Mouse (Mus musculus) bone marrow macrophage, adult 2 months (primary cell): ENCODE data around the gene Nubp1.

Source experiments
- CTCF ChIP-seq: IDR thresholded peaks from 2 replicates; pipeline ENCODE4 v1.5.1; 2012; ENCODE audit warnings: low read depth, mild to moderate bottlenecking, low read length, moderate library complexity
- POLR2A ChIP-seq: IDR thresholded peaks from 2 replicates; pipeline ENCODE4 v1.6.1; 2012; ENCODE audit warnings: mild to moderate bottlenecking, low read depth, low read length, borderline replicate concordance

DNA sequence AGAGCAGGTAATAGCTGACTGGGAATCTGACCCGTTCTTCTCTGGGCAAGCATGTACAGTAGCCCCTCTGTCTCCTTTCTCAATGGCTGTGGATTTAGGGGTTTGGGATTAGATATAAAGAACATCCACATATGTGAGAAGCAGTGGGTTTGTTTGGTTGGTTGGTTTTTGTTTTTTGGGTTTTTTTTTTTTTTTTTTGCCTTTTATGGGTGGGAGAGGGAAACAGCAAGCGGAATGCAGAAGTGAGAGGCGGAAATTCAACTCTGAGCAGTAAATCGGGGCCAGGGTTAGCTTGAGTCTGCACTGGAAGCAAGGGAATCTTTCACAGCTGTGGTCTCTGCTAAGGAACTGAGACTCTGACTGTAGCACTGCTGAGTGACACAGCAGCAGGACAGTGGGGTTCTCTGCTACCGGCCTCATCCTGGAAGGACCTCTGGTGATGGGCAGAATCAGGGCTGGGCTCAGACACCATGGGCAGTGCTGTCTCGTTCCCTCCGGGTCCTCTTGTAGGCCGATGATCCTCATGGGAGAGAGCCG, 6.0 kb downstream of the Nubp1 start:
- TF ChIP-seq CTCF (no peak), POLR2A (no peak)
